In genomic region chr14:77147635-77148034, GRCm38 (mm10) we compare ENCODE assay signal across 24 mouse cellular contexts. TPM values are rescaled to one million over a fixed set of nuclear protein-coding genes. Genes with fewer than 3 reads are reported as not detected.
DNase-seq lines count a peak whose midpoint lies in the region; ATAC-seq and TF ChIP-seq lines count a peak whose summit lies in the region.
"Had no signal": no experiment of that assay in that cellular context is flagged by ENCODE, and none has a peak within 500 bp of the region (broad histone marks: within the 10 kb centered on the region; RNA-seq: fewer than 3 reads in every experiment).

No protein-coding gene starts in this region.

- DNase-seq in forebrain, postnatal 0 days, result peak; percentile 29
- no peak for DNase-seq in frontal cortex, postnatal 36 days (ENCODE audit: low spot score in 2 of 2)
- DNase-seq in brain, adult 2 months (ENCODE audit: low read depth, low spot score), result peak; percentile 50
- peak; percentile 60 for DNase-seq in telencephalon, adult 2 months (ENCODE audit: low read depth, low spot score)
- no peak for DNase-seq in thymus, postnatal 36 days
- DNase-seq in gastrocnemius, adult 8-10 months (ENCODE audit: low spot score in 2 of 2), result no peak
- DNase-seq: adrenal gland, adult 2 months; adrenal gland, adult 8-10 months; adrenal gland, postnatal 10 days; adrenal gland, postnatal 14 days; adrenal gland, postnatal 25 days; adrenal gland, postnatal 36 days; B cell, adult 2 months; cerebellum, adult 11 months; cerebellum, adult 11-12 months; cerebellum, adult 18-20 months had no signal

- no peaks in the 10 kb centered on the region for H3K36me3 ChIP-seq in forebrain, postnatal 0 days (ENCODE audit: insufficient read depth)
- H3K36me3 ChIP-seq in forebrain, embryonic 13.5 days (ENCODE audit: poor library complexity, severe bottlenecking), result no peaks in the 10 kb centered on the region
- H3K36me3 ChIP-seq: G1E had no signal

- no peaks in the 10 kb centered on the region for H3K27me3 ChIP-seq in forebrain, postnatal 0 days (ENCODE audit: insufficient read depth, low read length)
- H3K27me3 ChIP-seq in forebrain, embryonic 13.5 days, result no peaks in the 10 kb centered on the region
- H3K27me3 ChIP-seq: CH12.LX, Patski had no signal

- TF ChIP-seq CTCF in forebrain, postnatal 0 days (IDR thresholded peaks at IDR 0.05; ENCODE audit: low read depth), result no peak

- no peak overlapping the region for H3K4me2 ChIP-seq in forebrain, postnatal 0 days (ENCODE audit: low read depth)
- no peak overlapping the region for H3K4me2 ChIP-seq in forebrain, embryonic 13.5 days

- H3K27ac ChIP-seq in forebrain, postnatal 0 days (ENCODE audit: low read depth, low read length), result no peak overlapping the region
- no peak overlapping the region for H3K27ac ChIP-seq in forebrain, embryonic 13.5 days

- no peaks in the 10 kb centered on the region for H3K9me3 ChIP-seq in forebrain, postnatal 0 days (ENCODE audit: low read length)
- no peaks in the 10 kb centered on the region for H3K9me3 ChIP-seq in forebrain, embryonic 13.5 days (replicated peaks)

- no peak overlapping the region for H3K4me3 ChIP-seq in forebrain, postnatal 0 days (ENCODE audit: low read depth, low read length)
- H3K4me3 ChIP-seq in forebrain, embryonic 13.5 days, result no peak overlapping the region

- H3K4me1 ChIP-seq in forebrain, postnatal 0 days (ENCODE audit: insufficient read depth), result no peaks in the 10 kb centered on the region
- H3K4me1 ChIP-seq in forebrain, embryonic 13.5 days, result 0 out of 2 replicates have a peak, but pooled peaks cover under 1% of the 10 kb centered on the region

- no peak overlapping the region for H3K9ac ChIP-seq in forebrain, postnatal 0 days
- no peak overlapping the region for H3K9ac ChIP-seq in forebrain, embryonic 13.5 days

- peak; percentile 34; the same call in 1 of the 2 replicates for ATAC-seq in forebrain, postnatal 0 days
- no peak for ATAC-seq in forebrain, embryonic 13.5 days
- peak; percentile 96 for ATAC-seq in frontal cortex, adult (ENCODE audit: low TSS enrichment)
- ATAC-seq: activated CD4-positive, CD25-positive, alpha-beta regulatory T cell, adult 4 months; CD4-positive, CD25-positive, alpha-beta regulatory T cell, adult 4 months; Patski had no signal

- WGBS in forebrain, postnatal 0 days, result 45% methylated on average over 1 of the region's 1 CpGs
- WGBS in forebrain, embryonic 13.5 days, result 91% methylated on average over 1 of the region's 1 CpGs

RNA-seq across cellular contexts. Expression of gene Enox1, which starts 8.9 kb away (rescaled TPM):
- total RNA-seq in forebrain, postnatal 0 days (2014; rRNA removed), result 61.7 and 61.8 TPM in 2 replicates
- polyA plus RNA-seq in forebrain, postnatal 0 days (2015; fragmentation: Nextera tagmentation; extraction: Ambion mirVana), result 33.9 and 39.9 TPM in 2 replicates
- polyA plus RNA-seq in forebrain, embryonic 13.5 days (2015; fragmentation: Nextera tagmentation; extraction: Ambion mirVana), result 40.3 and 46.9 TPM in 2 replicates
- 1 to 10 TPM in 1 of 4 experiments, under 1 TPM in 3; 0.31 to 1.0 (median 0.69) TPM for total RNA-seq in gastrocnemius, adult 8-10 months (2022)
- total RNA-seq: CH12.LX, MEL had no signal
- polyA plus RNA-seq: CD4-positive, CD25-positive, alpha-beta regulatory T cell, adult 4 months; G1E had no signal

Comparison
In these comparisons a context has a peak if more than half of its experiments do, and no peak if none do; other contexts are left out.
1. DNase-seq: peak in forebrain, postnatal 0 days (single experiment), brain, adult 2 months (single experiment) and telencephalon, adult 2 months (single experiment); none in frontal cortex, postnatal 36 days (0 of 2), thymus, postnatal 36 days (0 of 2) and gastrocnemius, adult 8-10 months (0 of 2).
2. RNA of gene Enox1, which starts 8.9 kb away (total RNA-seq): 61.7 to 61.8 TPM in forebrain, postnatal 0 days; 0.31 to 1.0 TPM in gastrocnemius, adult 8-10 months; every median in the first group is over 10 times any median in the second.